Mouse (Mus musculus) heart, adult 2 months (tissue): ENCODE results near the gene Camkmt.

ENCODE experiments used
- CTCF ChIP-seq: fragments of 200-600 bp; IDR thresholded peaks from 2 replicates; pipeline ENCODE4 v1.8.1; 2022; ENCODE audit warnings: antibody characterized with exemption, mild to moderate bottlenecking, moderate library complexity
- POLR2A ChIP-seq: fragments of 200-500 bp; IDR thresholded peaks from 2 replicates; pipeline ENCODE4 v1.6.1; 2011; ENCODE audit warnings: mild to moderate bottlenecking, low read depth, low read length, control low read depth; ENCODE audit not compliant: insufficient read depth

DNA sequence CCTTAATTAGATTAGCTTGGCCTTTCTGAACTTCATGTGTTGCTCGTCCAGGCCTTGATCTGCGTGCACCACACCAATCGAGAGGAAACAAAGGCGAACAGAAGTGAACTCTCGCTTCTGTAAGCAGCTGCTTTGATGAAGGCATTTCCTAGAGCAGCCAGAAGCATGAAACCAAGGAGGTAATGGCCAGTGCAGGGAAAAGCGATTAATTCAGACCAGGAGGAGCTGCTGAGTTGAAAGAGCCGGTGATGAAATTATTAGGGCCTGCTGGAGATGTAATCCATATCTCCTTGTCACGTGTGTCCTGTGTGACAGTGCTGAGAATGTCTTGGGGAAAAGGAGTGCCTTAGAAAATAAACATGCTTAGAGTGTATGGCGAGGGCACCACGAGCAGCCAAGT, 228.0 kb downstream of the Camkmt start:
- no peak for TF ChIP-seq POLR2A
- no peak for TF ChIP-seq CTCF
